ENCODE assay signal across 16 mouse cellular contexts in the genomic region with DNA sequence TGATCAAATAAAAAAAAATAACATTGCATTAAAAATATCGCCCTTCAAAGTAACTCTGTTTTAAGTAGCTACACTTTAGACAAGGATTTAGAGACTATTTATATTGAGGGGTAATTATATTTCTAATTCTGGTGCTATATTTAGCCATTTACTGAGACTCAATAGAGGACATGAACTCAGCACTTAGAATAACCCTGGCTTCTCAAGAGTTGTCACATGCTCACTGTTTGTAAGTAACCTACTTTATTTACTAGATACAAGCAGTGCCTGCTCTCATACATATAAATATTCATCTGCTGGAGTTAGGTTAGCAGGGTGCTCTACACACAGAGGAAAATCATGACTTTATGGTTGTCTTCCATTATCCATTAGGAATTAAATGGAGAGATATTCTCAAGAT.
"Had no signal": no experiment of that assay in that cellular context is flagged by ENCODE, and none has a peak within 500 bp of the region (broad histone marks: within the 10 kb centered on the region; RNA-seq: fewer than 3 reads in every experiment).

No protein-coding gene starts in this region.

- H3K4me3 ChIP-seq: limb, embryonic 15.5 days; liver, embryonic 12.5 days; midbrain, embryonic 10.5 days; midbrain, embryonic 15.5 days; neural tube, embryonic 13.5 days; stomach, embryonic 15.5 days had no signal

- H3K9me3 ChIP-seq: limb, embryonic 15.5 days; liver, embryonic 12.5 days; midbrain, embryonic 10.5 days; midbrain, embryonic 15.5 days; neural tube, embryonic 13.5 days; stomach, embryonic 15.5 days had no signal

- H3K27me3 ChIP-seq: limb, embryonic 15.5 days; liver, embryonic 12.5 days; midbrain, embryonic 15.5 days; neural tube, embryonic 13.5 days; stomach, embryonic 15.5 days had no signal

- H3K27ac ChIP-seq: limb, embryonic 15.5 days; liver, embryonic 12.5 days; midbrain, embryonic 10.5 days; midbrain, embryonic 15.5 days; neural tube, embryonic 13.5 days; stomach, embryonic 15.5 days had no signal

- DNase-seq: kidney, postnatal 36 days; layer of hippocampus, adult 9-11 months; layer of hippocampus, postnatal 36 days; lung, embryonic 14.5 days; lung, postnatal 10 days; lung, postnatal 4 days; retina, postnatal 1 day; right cerebral cortex, postnatal 4 days; thymus, adult 2 months; thymus, postnatal 25 days had no signal

- H3K4me2 ChIP-seq: limb, embryonic 15.5 days; liver, embryonic 12.5 days; lung, embryonic 14.5 days; midbrain, embryonic 15.5 days; neural tube, embryonic 13.5 days; stomach, embryonic 15.5 days had no signal

- ATAC-seq: liver, embryonic 12.5 days; midbrain, embryonic 15.5 days had no signal

- H3K9ac ChIP-seq: limb, embryonic 15.5 days; liver, embryonic 12.5 days; lung, embryonic 14.5 days; midbrain, embryonic 15.5 days; neural tube, embryonic 13.5 days; stomach, embryonic 15.5 days had no signal

- H3K36me3 ChIP-seq: limb, embryonic 15.5 days; liver, embryonic 12.5 days; midbrain, embryonic 10.5 days; midbrain, embryonic 15.5 days; neural tube, embryonic 13.5 days; stomach, embryonic 15.5 days had no signal

- H3K4me1 ChIP-seq: limb, embryonic 15.5 days; liver, embryonic 12.5 days; midbrain, embryonic 15.5 days; neural tube, embryonic 13.5 days; stomach, embryonic 15.5 days had no signal
